In genomic region chr5:39173491-39173890, GRCm38 (mm10) we compare ENCODE assay signal across 20 mouse cellular contexts.
"Had no signal": no experiment of that assay in that cellular context is flagged by ENCODE, and none has a peak within 500 bp of the region (broad histone marks: within the 10 kb centered on the region; RNA-seq: fewer than 3 reads in every experiment).

No protein-coding gene starts in this region.

- H3K9ac ChIP-seq: limb, embryonic 12.5 days; limb, embryonic 15.5 days; liver, embryonic 14.5 days; liver, postnatal 0 days; lung, embryonic 14.5 days; midbrain, embryonic 13.5 days; neural tube, embryonic 13.5 days had no signal

- H3K27ac ChIP-seq: kidney, postnatal 0 days; layer of hippocampus, adult 2 months; left cerebral cortex, adult 2 months; limb, embryonic 12.5 days; limb, embryonic 15.5 days; liver, embryonic 14.5 days; macrophage; midbrain, embryonic 13.5 days; neural tube, embryonic 13.5 days had no signal

- DNase-seq: kidney, postnatal 25 days; layer of hippocampus, adult 9-11 months; liver, postnatal 0 days; lung, embryonic 14.5 days; retina, postnatal 1 day; thymus, adult 18-20 months; thymus, postnatal 36 days had no signal

- H3K9me3 ChIP-seq: limb, embryonic 12.5 days; limb, embryonic 15.5 days; midbrain, embryonic 13.5 days; neural tube, embryonic 13.5 days had no signal

- H3K4me3 ChIP-seq: layer of hippocampus, adult 2 months; left cerebral cortex, adult 2 months; limb, embryonic 12.5 days; limb, embryonic 15.5 days; midbrain, embryonic 13.5 days; myocyte; neural tube, embryonic 13.5 days had no signal

- ATAC-seq: liver, postnatal 0 days; lung, postnatal 0 days; midbrain, embryonic 13.5 days; midbrain, embryonic 16.5 days had no signal

- H3K36me3 ChIP-seq: limb, embryonic 12.5 days; limb, embryonic 15.5 days; midbrain, embryonic 13.5 days; neural tube, embryonic 13.5 days had no signal

- H3K27me3 ChIP-seq: limb, embryonic 12.5 days; limb, embryonic 15.5 days; midbrain, embryonic 13.5 days; neural tube, embryonic 13.5 days had no signal

- H3K4me2 ChIP-seq: limb, embryonic 12.5 days; limb, embryonic 15.5 days; liver, embryonic 11.5 days; lung, embryonic 14.5 days; midbrain, embryonic 13.5 days; neural tube, embryonic 13.5 days had no signal

- H3K4me1 ChIP-seq: limb, embryonic 12.5 days; limb, embryonic 15.5 days; neural tube, embryonic 13.5 days had no signal
